ENCODE assay signal across 8 mouse cellular contexts in genomic region chr17:34592581-34593549, GRCm38 (mm10). TPM values are rescaled to one million over a fixed set of nuclear protein-coding genes. Genes with fewer than 3 reads are reported as not detected.
A peak's percentile ranks its signal among the peaks of the same experiment; 100 is the strongest.
DNase-seq lines count a peak whose midpoint lies in the region; ATAC-seq and TF ChIP-seq lines count a peak whose summit lies in the region.

No protein-coding gene starts in this region.

- peak overlapping the region; percentile 82 for H3K4me2 ChIP-seq in intestine, embryonic 15.5 days (replicated peaks)
- peak overlapping the region; percentile 89 for H3K4me2 ChIP-seq in stomach, postnatal 0 days (replicated peaks; ENCODE audit: low read depth)

- peaks cover 12% of the 10 kb centered on the region for H3K36me3 ChIP-seq in intestine, embryonic 15.5 days
- peaks cover 8% of the 10 kb centered on the region for H3K36me3 ChIP-seq in stomach, postnatal 0 days (ENCODE audit: control insufficient read depth, insufficient read depth, low read length)

- peak; percentile 50 for DNase-seq in left cerebral cortex, postnatal 4 days
- no peak for DNase-seq in left cerebral cortex, adult 9 months (ENCODE audit: low spot score in 2 of 2)
- peak; percentile 68 for DNase-seq in adipocyte (ENCODE audit: low spot score)
- DNase-seq in lung, postnatal 10 days: peak; percentile 61
- peak; percentile 53 for DNase-seq in stomach, postnatal 0 days (ENCODE audit: low spot score)
- DNase-seq in ovary, adult 18-20 months (ENCODE audit: low spot score): no peak

- 0 out of 2 replicates have a peak, but pooled peaks have one; percentile 42 for TF ChIP-seq POLR2A in embryonic fibroblast, embryonic 13.5 days (IDR thresholded peaks at IDR 0.05; ENCODE audit: low read depth, low read length)

- TF ChIP-seq EP300 in stomach, postnatal 0 days (optimal IDR thresholded peaks at IDR 0.05): no peak

- no peak for TF ChIP-seq CTCF in embryonic fibroblast, embryonic 13.5 days (IDR thresholded peaks at IDR 0.05; ENCODE audit: borderline replicate concordance, insufficient read depth, low read length)
- TF ChIP-seq CTCF in stomach, postnatal 0 days (IDR thresholded peaks at IDR 0.05; ENCODE audit: low read depth): no peak

- peak overlapping the region; percentile 95 for H3K9ac ChIP-seq in intestine, embryonic 15.5 days
- H3K9ac ChIP-seq in stomach, postnatal 0 days (ENCODE audit: low read length): peak overlapping the region; percentile 95

- peak overlapping the region; percentile 82 for H3K27ac ChIP-seq in embryonic fibroblast, embryonic 13.5 days (ENCODE audit: insufficient read depth, low read length)
- H3K27ac ChIP-seq in intestine, embryonic 15.5 days: peak overlapping the region; percentile 97
- H3K27ac ChIP-seq in stomach, postnatal 0 days (replicated peaks): peak overlapping the region; percentile 97

- no peaks in the 10 kb centered on the region for H3K9me3 ChIP-seq in intestine, embryonic 15.5 days
- no peaks in the 10 kb centered on the region for H3K9me3 ChIP-seq in stomach, postnatal 0 days (ENCODE audit: control insufficient read depth, low read length)

- ATAC-seq in intestine, embryonic 15.5 days: peak; percentile 7
- no peak; the same call in 1 of the 2 replicates for ATAC-seq in stomach, postnatal 0 days (ENCODE audit: low FRiP score, low TSS enrichment)

- H3K4me1 ChIP-seq in embryonic fibroblast, embryonic 13.5 days (ENCODE audit: control insufficient read depth, insufficient read depth, low read length): peaks cover 3% of the 10 kb centered on the region; the same call in 1 of the 2 replicates
- H3K4me1 ChIP-seq in intestine, embryonic 15.5 days (replicated peaks): peaks cover 69% of the 10 kb centered on the region
- peaks cover 9% of the 10 kb centered on the region for H3K4me1 ChIP-seq in stomach, postnatal 0 days (replicated peaks; ENCODE audit: control insufficient read depth, insufficient read depth)

- intact Hi-C loops in left cerebral cortex, postnatal 4 days (cut with DNase I): no loop called here

- H3K4me3 ChIP-seq in embryonic fibroblast, embryonic 13.5 days (ENCODE audit: insufficient read depth, low read length): peak overlapping the region; percentile 69
- peak overlapping the region; percentile 88 for H3K4me3 ChIP-seq in intestine, embryonic 15.5 days (replicated peaks)
- H3K4me3 ChIP-seq in stomach, postnatal 0 days (ENCODE audit: low read depth, low read length): peak overlapping the region; percentile 85

- no peaks in the 10 kb centered on the region for H3K27me3 ChIP-seq in intestine, embryonic 15.5 days (replicated peaks)
- H3K27me3 ChIP-seq in stomach, postnatal 0 days (ENCODE audit: control insufficient read depth, insufficient read depth, low read length): no peaks in the 10 kb centered on the region

- WGBS in intestine, embryonic 15.5 days: 1% methylated on average over 29 of the region's 32 CpGs
- WGBS in stomach, postnatal 0 days: under 1% methylated on average over 31 of the region's 32 CpGs

RNA-seq across cellular contexts. Expression of gene Pbx2, which starts 1.8 kb away (rescaled TPM):
- total RNA-seq in left cerebral cortex, postnatal 4 days (2021): 10 to 100 TPM; 36.2 to 39.3 TPM
- polyA plus RNA-seq in embryonic fibroblast, embryonic 13.5 days (2011; ENCODE audit: insufficient read length, low read depth, missing spikeins): 38.2 and 43.9 TPM in 2 replicates
- polyA plus RNA-seq in intestine, embryonic 15.5 days (2015; fragmentation: Nextera tagmentation; extraction: Ambion mirVana): 8.0 and 8.8 TPM in 2 replicates
- polyA plus RNA-seq in stomach, postnatal 0 days (2015; fragmentation: Nextera tagmentation; extraction: Ambion mirVana): 4.3 and 4.6 TPM in 2 replicates

RNA-seq across cellular contexts. Expression of gene Gpsm3, which starts 3.3 kb away (rescaled TPM):
- total RNA-seq in left cerebral cortex, postnatal 4 days (2021): 1 to 10 TPM; 1.6 to 2.8 TPM
- 0.99 and 1.0 TPM in 2 replicates for polyA plus RNA-seq in embryonic fibroblast, embryonic 13.5 days (2011; ENCODE audit: insufficient read length, low read depth, missing spikeins)
- 10.1 TPM in 2 replicates for polyA plus RNA-seq in intestine, embryonic 15.5 days (2015; fragmentation: Nextera tagmentation; extraction: Ambion mirVana)
- polyA plus RNA-seq in stomach, postnatal 0 days (2015; fragmentation: Nextera tagmentation; extraction: Ambion mirVana): 7.8 and 8.2 TPM in 2 replicates

RNA-seq across cellular contexts. Expression of gene Ager, which starts 4.8 kb away (rescaled TPM):
- total RNA-seq in left cerebral cortex, postnatal 4 days (2021): 1 to 10 TPM; 1.8 TPM
- polyA plus RNA-seq in embryonic fibroblast, embryonic 13.5 days (2011; ENCODE audit: insufficient read length, low read depth, missing spikeins): 0.70 and 0.83 TPM in 2 replicates
- polyA plus RNA-seq in intestine, embryonic 15.5 days (2015; fragmentation: Nextera tagmentation; extraction: Ambion mirVana): 2.7 and 3.0 TPM in 2 replicates
- polyA plus RNA-seq in stomach, postnatal 0 days (2015; fragmentation: Nextera tagmentation; extraction: Ambion mirVana): 1.5 and 1.8 TPM in 2 replicates

RNA-seq across cellular contexts. Expression of gene Rnf5, which starts 10.6 kb away (rescaled TPM):
- total RNA-seq in left cerebral cortex, postnatal 4 days (2021): 100 to 1,000 TPM; 106 to 109 TPM
- 34.1 and 41.0 TPM in 2 replicates for polyA plus RNA-seq in embryonic fibroblast, embryonic 13.5 days (2011; ENCODE audit: insufficient read length, low read depth, missing spikeins)
- polyA plus RNA-seq in intestine, embryonic 15.5 days (2015; fragmentation: Nextera tagmentation; extraction: Ambion mirVana): 165 and 174 TPM in 2 replicates
- 82.9 and 83.6 TPM in 2 replicates for polyA plus RNA-seq in stomach, postnatal 0 days (2015; fragmentation: Nextera tagmentation; extraction: Ambion mirVana)

RNA-seq across cellular contexts. Expression of gene Agpat1, which starts 11.2 kb away (rescaled TPM):
- 100 to 1,000 TPM; 145 to 154 TPM for total RNA-seq in left cerebral cortex, postnatal 4 days (2021)
- 97.5 and 109 TPM in 2 replicates for polyA plus RNA-seq in embryonic fibroblast, embryonic 13.5 days (2011; ENCODE audit: insufficient read length, low read depth, missing spikeins)
- 51.2 and 60.8 TPM in 2 replicates for polyA plus RNA-seq in intestine, embryonic 15.5 days (2015; fragmentation: Nextera tagmentation; extraction: Ambion mirVana)
- 27.6 and 31.3 TPM in 2 replicates for polyA plus RNA-seq in stomach, postnatal 0 days (2015; fragmentation: Nextera tagmentation; extraction: Ambion mirVana)

Comparison
In these comparisons a context has a peak if more than half of its experiments do, and no peak if none do; other contexts are left out.
1. DNase-seq: peak in left cerebral cortex, postnatal 4 days (single experiment), adipocyte (single experiment), lung, postnatal 10 days (single experiment) and stomach, postnatal 0 days (single experiment); none in left cerebral cortex, adult 9 months (0 of 2) and ovary, adult 18-20 months (single experiment).
2. Peak in every context shown above with its lines, with median percentiles within 50 percentile points of each other: H3K27ac ChIP-seq and H3K4me3 ChIP-seq.